Mouse (Mus musculus): ENCODE measurements around the gene Kazald1.

GRCm38 (mm10) chr19:45074580-45075322 lies at the start of gene Kazald1:
- peak; percentile 92 for TF ChIP-seq POLR2A (IDR thresholded peaks at IDR 0.05; ENCODE audit: insufficient read depth, low read depth, low read length)
- no peak for TF ChIP-seq CTCF (IDR thresholded peaks at IDR 0.05; ENCODE audit: insufficient read depth, low read depth, low read length)

All from olfactory bulb, adult 2 months (tissue).